Mouse (Mus musculus) liver, postnatal 0 days (tissue): ENCODE data around the gene Pde9a.

ENCODE experiments used
- CTCF ChIP-seq: sonication (generic); IDR thresholded peaks from 2 replicates; pipeline ENCODE4 v1.5.1; 2016; ENCODE audit warnings: antibody characterized with exemption, low read depth
- EP300 ChIP-seq: IDR thresholded peaks from 2 replicates; pipeline ENCODE4 v1.6.1; 2016; ENCODE audit warnings: antibody characterized with exemption, low read depth, mild to moderate bottlenecking

DNA sequence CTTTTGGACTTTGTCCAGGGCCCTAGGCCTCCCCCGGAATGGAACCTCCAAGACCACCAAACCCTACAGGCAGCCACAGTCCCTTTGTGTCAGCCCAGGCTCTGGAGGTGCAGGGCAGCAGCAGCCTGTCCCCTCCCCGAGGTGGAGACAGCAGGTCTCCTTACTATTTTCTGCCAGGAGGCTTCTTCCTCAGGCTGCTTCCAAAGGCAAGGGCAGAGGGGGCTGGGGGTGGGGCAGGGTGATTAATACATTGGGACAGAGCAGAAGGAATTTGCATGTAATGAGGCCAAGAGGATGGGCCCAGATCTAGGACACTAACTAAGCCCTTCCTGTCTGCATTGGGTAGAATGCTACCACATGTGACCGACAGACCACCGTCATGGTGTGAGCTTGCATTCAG, 74.4 kb downstream of the Pde9a start:
- TF ChIP-seq CTCF (no peak), EP300 (no peak)
